Mouse (Mus musculus) myocyte (in vitro differentiated cells): ENCODE data around the gene Dnajc5.

ENCODE experiments used
- CEBPB ChIP-seq: IDR thresholded peaks from 2 replicates; pipeline ENCODE4 v1.6.1; 2011; ENCODE audit warnings: mild to moderate bottlenecking, moderate library complexity; ENCODE audit not compliant: poor library complexity, insufficient read depth, severe bottlenecking
- MAX ChIP-seq: IDR thresholded peaks from one replicate; pipeline ENCODE4 v1.6.1; 2011; ENCODE audit warnings: low read depth, mild to moderate bottlenecking, control low read depth
- MYOD1 ChIP-seq, 3 experiments: IDR thresholded peaks; one replicate each; pipeline ENCODE4 v1.6.1; 2011; ENCODE audit warnings: control low read depth in 2 of 3, low read depth in 2 of 3, mild to moderate bottlenecking in 2 of 3, moderate library complexity in 1 of 3; ENCODE audit not compliant: insufficient read length in 2 of 3, control insufficient read depth in 1 of 3
- POLR2A ChIP-seq: IDR thresholded peaks from one replicate; pipeline ENCODE4 v1.6.1; 2011; ENCODE audit warnings: low read depth, mild to moderate bottlenecking, control low read depth, moderate library complexity; ENCODE audit not compliant: insufficient read length
- POLR2AphosphoS2 ChIP-seq: IDR thresholded peaks from one replicate; pipeline ENCODE4 v1.6.1; 2011; ENCODE audit warnings: low read depth, control low read depth; ENCODE audit not compliant: insufficient read length
- TCF12 ChIP-seq: IDR thresholded peaks from one replicate; pipeline ENCODE4 v1.6.1; 2011; ENCODE audit warnings: mild to moderate bottlenecking, control low read depth; ENCODE audit not compliant: poor library complexity, insufficient read depth, severe bottlenecking
- USF1 ChIP-seq: IDR thresholded peaks from one replicate; pipeline ENCODE4 v1.6.1; 2011; ENCODE audit warnings: low read depth, mild to moderate bottlenecking, control low read depth, moderate library complexity

DNA sequence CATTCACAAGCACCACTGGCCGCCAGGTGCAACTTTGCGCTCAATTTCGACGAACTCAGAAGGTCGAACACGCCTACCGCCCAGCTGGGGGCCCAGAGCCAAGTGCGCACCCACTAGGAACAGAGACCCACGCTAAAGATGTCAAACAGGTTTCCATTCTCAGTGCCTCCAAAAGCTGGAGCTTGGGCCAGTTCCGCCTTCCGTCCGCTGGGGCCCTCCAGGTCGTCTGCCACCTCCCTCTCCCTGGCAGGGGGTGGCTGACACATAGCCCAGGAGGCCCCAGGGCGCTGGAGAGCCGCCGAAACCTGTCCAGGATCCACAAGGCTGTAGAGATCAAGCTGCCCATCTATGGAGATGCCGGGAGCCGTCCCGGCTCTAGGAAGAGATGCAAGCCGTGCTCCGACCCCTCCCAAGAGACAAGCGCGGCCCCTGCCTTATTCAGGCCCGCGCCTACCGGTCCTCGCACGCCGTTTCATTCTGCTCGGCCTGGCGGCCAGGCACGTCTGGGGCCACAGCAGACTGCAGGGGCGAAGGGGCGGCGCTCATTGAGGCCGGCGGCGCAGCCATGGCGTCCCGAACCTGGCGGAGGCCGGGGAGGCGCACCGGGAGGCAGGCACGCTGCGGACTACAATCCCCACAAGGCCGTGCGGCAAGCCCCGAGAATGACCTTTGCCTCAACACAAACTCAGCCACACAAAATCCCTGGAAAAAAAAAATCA lies 61.3 kb downstream of the Dnajc5 start:
- TF ChIP-seq USF1 (no peak), POLR2A (peak; percentile 80), TCF12 (no peak), MYOD1 (IDR thresholded peaks at IDR 0.05; ENCODE audit: control insufficient read depth in 1 of 3, insufficient read length in 2 of 3, low read depth in 2 of 3) (no peak), CEBPB (no peak), MAX (no peak), POLR2AphosphoS2 (peak; percentile 95)
